Comparison of ENCODE assay signal across 18 mouse cellular contexts in genomic region chr4:136860022-136860421, GRCm38 (mm10). TPM values are rescaled to one million over a fixed set of nuclear protein-coding genes. Genes with fewer than 3 reads are reported as not detected.
DNase-seq lines count a peak whose midpoint lies in the region; ATAC-seq and TF ChIP-seq lines count a peak whose summit lies in the region.
"Had no signal": no experiment of that assay in that cellular context is flagged by ENCODE, and none has a peak within 500 bp of the region (broad histone marks: within the 10 kb centered on the region; RNA-seq: fewer than 3 reads in every experiment).

No protein-coding gene starts in this region.

- no peak overlapping the region for H3K9ac ChIP-seq in kidney, postnatal 0 days (ENCODE audit: low read depth, low read length)
- no peak overlapping the region for H3K9ac ChIP-seq in stomach, postnatal 0 days (ENCODE audit: low read length)
- H3K9ac ChIP-seq: heart, embryonic 12.5 days; hindbrain, embryonic 12.5 days; liver, embryonic 13.5 days had no signal

- peak; percentile 34; the same call in 1 of the 2 replicates for TF ChIP-seq CTCF in kidney, postnatal 0 days (IDR thresholded peaks at IDR 0.05; ENCODE audit: low read depth)
- TF ChIP-seq CTCF in testis, adult 2 months (IDR thresholded peaks at IDR 0.05; ENCODE audit: control insufficient read depth, insufficient read depth, insufficient replicate concordance, low read depth, low read length): peak; percentile 80; the same call in 1 of the 2 replicates
- TF ChIP-seq CTCF in stomach, postnatal 0 days (IDR thresholded peaks at IDR 0.05; ENCODE audit: low read depth): peak; percentile 44

- 0 out of 2 replicates have a peak, but pooled peaks cover 4% of the 10 kb centered on the region for H3K4me1 ChIP-seq in kidney, postnatal 0 days (replicated peaks; ENCODE audit: insufficient read depth, low read length)
- H3K4me1 ChIP-seq in testis, adult 2 months (ENCODE audit: control insufficient read depth, insufficient read depth, low read length): peaks cover 16% of the 10 kb centered on the region
- H3K4me1 ChIP-seq in stomach, postnatal 0 days (replicated peaks; ENCODE audit: control insufficient read depth, insufficient read depth): no peaks in the 10 kb centered on the region; the same call in 1 of the 2 replicates
- H3K4me1 ChIP-seq: liver, embryonic 13.5 days had no signal

- no peak overlapping the region for H3K4me2 ChIP-seq in kidney, postnatal 0 days (ENCODE audit: low read length)
- no peak overlapping the region for H3K4me2 ChIP-seq in stomach, postnatal 0 days (replicated peaks; ENCODE audit: low read depth)
- H3K4me2 ChIP-seq: heart, embryonic 12.5 days; hindbrain, embryonic 12.5 days; liver, embryonic 13.5 days had no signal

- no peak overlapping the region for H3K27ac ChIP-seq in kidney, postnatal 0 days
- H3K27ac ChIP-seq in testis, adult 2 months (ENCODE audit: control insufficient read depth, insufficient read depth, low read depth, low read length): no peak overlapping the region
- no peak overlapping the region for H3K27ac ChIP-seq in stomach, postnatal 0 days (replicated peaks)
- H3K27ac ChIP-seq: hindbrain, embryonic 12.5 days; liver, embryonic 13.5 days had no signal

- H3K4me3 ChIP-seq in kidney, postnatal 0 days (replicated peaks; ENCODE audit: low read depth, low read length): no peak overlapping the region
- H3K4me3 ChIP-seq in testis, adult 2 months (ENCODE audit: control insufficient read depth, low read depth, low read length): no peak overlapping the region
- H3K4me3 ChIP-seq in stomach, postnatal 0 days (ENCODE audit: low read depth, low read length): no peak overlapping the region
- H3K4me3 ChIP-seq: heart, embryonic 12.5 days; hindbrain, embryonic 12.5 days; liver, embryonic 13.5 days had no signal

- 0 out of 2 replicates have a peak, but pooled peaks cover 4% of the 10 kb centered on the region for H3K27me3 ChIP-seq in kidney, postnatal 0 days (ENCODE audit: insufficient read depth, low read length)
- no peaks in the 10 kb centered on the region for H3K27me3 ChIP-seq in testis, adult 2 months (ENCODE audit: control insufficient read depth, insufficient read depth, low read length)
- no peaks in the 10 kb centered on the region for H3K27me3 ChIP-seq in stomach, postnatal 0 days (ENCODE audit: control insufficient read depth, insufficient read depth, low read length)

- DNase-seq in kidney, postnatal 0 days (ENCODE audit: low spot score): no peak
- no peak for DNase-seq in kidney, postnatal 25 days
- DNase-seq in testis, postnatal 14 days (ENCODE audit: low spot score): no peak
- DNase-seq in MEL-GATA-1-ER (ENCODE audit: extremely low read depth, low read depth): peak; percentile 2
- DNase-seq in stomach, postnatal 0 days (ENCODE audit: low spot score): no peak
- DNase-seq: adrenal gland, postnatal 36 days; cerebellum, adult 11-12 months; gastrocnemius, postnatal 25 days; kidney, adult 2 months; liver, embryonic 13.5 days; retina, postnatal 1 day; spleen, adult 18-20 months had no signal

- TF ChIP-seq POLR2A in testis, adult 2 months (IDR thresholded peaks at IDR 0.05; ENCODE audit: control insufficient read depth, low read depth, low read length): no peak

- no peaks in the 10 kb centered on the region for H3K36me3 ChIP-seq in kidney, postnatal 0 days (ENCODE audit: insufficient read depth, low read length)
- no peaks in the 10 kb centered on the region for H3K36me3 ChIP-seq in testis, adult 2 months (ENCODE audit: control insufficient read depth, insufficient read depth, low read length)
- H3K36me3 ChIP-seq in stomach, postnatal 0 days (ENCODE audit: control insufficient read depth, insufficient read depth, low read length): no peaks in the 10 kb centered on the region
- H3K36me3 ChIP-seq: heart, embryonic 12.5 days; hindbrain, embryonic 12.5 days; liver, embryonic 13.5 days had no signal

- no peak for ATAC-seq in kidney, postnatal 0 days (replicated peaks; ENCODE audit: low FRiP score, low read depth)
- ATAC-seq in stomach, postnatal 0 days (ENCODE audit: low FRiP score, low TSS enrichment): no peak
- no peak for ATAC-seq in megakaryocyte progenitor cell, adult 5-6 weeks (replicated peaks; ENCODE audit: poor library complexity)
- ATAC-seq: activated CD4-positive, CD25-positive, alpha-beta regulatory T cell, adult 4 months had no signal

- no peaks in the 10 kb centered on the region for H3K9me3 ChIP-seq in kidney, postnatal 0 days (replicated peaks; ENCODE audit: low read length)
- no peaks in the 10 kb centered on the region for H3K9me3 ChIP-seq in stomach, postnatal 0 days (ENCODE audit: control insufficient read depth, low read length)
- H3K9me3 ChIP-seq: heart, embryonic 12.5 days; hindbrain, embryonic 12.5 days; liver, embryonic 13.5 days had no signal

- WGBS in kidney, postnatal 0 days: 88% methylated on average over 7 of the region's 7 CpGs
- WGBS in stomach, postnatal 0 days: 87% methylated on average over 7 of the region's 7 CpGs

- TF ChIP-seq EP300 in stomach, postnatal 0 days (optimal IDR thresholded peaks at IDR 0.05): no peak

RNA-seq across cellular contexts. Expression of gene Ephb2, which starts 24.2 kb away (rescaled TPM):
- 4.5 and 4.6 TPM in 2 replicates for polyA plus RNA-seq in kidney, postnatal 0 days (2015; fragmentation: Nextera tagmentation; extraction: Ambion mirVana)
- polyA plus RNA-seq in testis, adult 2 months (2012; rRNA removed): 0.49 and 1.7 TPM in 2 replicates
- polyA plus RNA-seq in stomach, postnatal 0 days (2015; fragmentation: Nextera tagmentation; extraction: Ambion mirVana): 2.3 and 2.5 TPM in 2 replicates
- 0.44 and 1.2 TPM in 2 replicates for total RNA-seq in megakaryocyte progenitor cell, adult 5-6 weeks (2015)
- 1.0 and 3.0 TPM in 2 replicates for total RNA-seq in megakaryocyte progenitor cell, adult 5-6 weeks (2017)
- polyA plus RNA-seq: activated CD4-positive, CD25-positive, alpha-beta regulatory T cell, adult 4 months had no signal

RNA-seq across cellular contexts. Expression of gene C1qb, which starts 26.0 kb away (rescaled TPM):
- polyA plus RNA-seq in kidney, postnatal 0 days (2015; fragmentation: Nextera tagmentation; extraction: Ambion mirVana): 54.4 and 69.0 TPM in 2 replicates
- 18.9 and 20.5 TPM in 2 replicates for polyA plus RNA-seq in testis, adult 2 months (2012; rRNA removed)
- polyA plus RNA-seq in stomach, postnatal 0 days (2015; fragmentation: Nextera tagmentation; extraction: Ambion mirVana): 79.6 and 80.6 TPM in 2 replicates
- 0.79 TPM in 1 of 2 replicates, not detected in the other for total RNA-seq in megakaryocyte progenitor cell, adult 5-6 weeks (2015)
- total RNA-seq in megakaryocyte progenitor cell, adult 5-6 weeks (2017): 0.08 TPM in 1 of 2 replicates, not detected in the other
- total RNA-seq: ES-E14 had no signal

RNA-seq across cellular contexts. Expression of gene C1qc, which starts 32.8 kb away (rescaled TPM):
- polyA plus RNA-seq in kidney, postnatal 0 days (2015; fragmentation: Nextera tagmentation; extraction: Ambion mirVana): 27.2 and 34.6 TPM in 2 replicates
- 8.9 and 10.9 TPM in 2 replicates for polyA plus RNA-seq in testis, adult 2 months (2012; rRNA removed)
- polyA plus RNA-seq in stomach, postnatal 0 days (2015; fragmentation: Nextera tagmentation; extraction: Ambion mirVana): 48.6 and 49.4 TPM in 2 replicates
- 0.37 and 0.54 TPM in 2 replicates for total RNA-seq in megakaryocyte progenitor cell, adult 5-6 weeks (2015)
- total RNA-seq in megakaryocyte progenitor cell, adult 5-6 weeks (2017): 2.2 TPM in 1 of 2 replicates, not detected in the other
- total RNA-seq: ES-E14 had no signal

RNA-seq across cellular contexts. Expression of gene C1qa, which starts 38.6 kb away (rescaled TPM):
- 30.2 and 35.8 TPM in 2 replicates for polyA plus RNA-seq in kidney, postnatal 0 days (2015; fragmentation: Nextera tagmentation; extraction: Ambion mirVana)
- 5.2 and 6.7 TPM in 2 replicates for polyA plus RNA-seq in testis, adult 2 months (2012; rRNA removed)
- 49.7 and 53.0 TPM in 2 replicates for polyA plus RNA-seq in stomach, postnatal 0 days (2015; fragmentation: Nextera tagmentation; extraction: Ambion mirVana)
- total RNA-seq in megakaryocyte progenitor cell, adult 5-6 weeks (2015): 0.22 and 0.57 TPM in 2 replicates
- total RNA-seq in megakaryocyte progenitor cell, adult 5-6 weeks (2017): 1.2 TPM in 1 of 2 replicates, not detected in the other
- total RNA-seq: ES-E14 had no signal
